Mouse (Mus musculus) heart, postnatal 10 days (tissue): ENCODE measurements around the gene Zscan5b. TPM values are rescaled to one million over a fixed set of nuclear protein-coding genes. Genes with fewer than 3 reads are reported as not detected.
"Not testable (repeated sequence)": the region's sequence is repeated elsewhere in the genome, so short reads cannot be mapped to it uniquely, and the experiment has no call there.

ENCODE experiments used
- DNase-seq, 2 experiments: peaks; one replicate each; pipeline ENCODE4 v3.0.0; 2021
- intact Hi-C: fragments of 180-260 bp; cut with DNase I; formaldehyde crosslinking; loops from one replicate; pipeline ENCODE4 v1.15.1; 2025
- total RNA-seq, 2 experiments: library from RNA; stranded (reverse); gene quantifications; 2 replicates each; pipeline ENCODE4 v1.2.3; 2021

The Zscan5b gene
- total RNA-seq, 2 experiments from 2014 or later = not detected

GRCm38 (mm10) chr7:6240841-6241425 is 18.9 kb downstream of the Zscan5b start:
- DNase-seq = peak; percentile 32 to 68
- intact Hi-C loops = loop anchor here (1.0 kb wide), 1 partner anchor 41 kb away; no protein-coding TSS in a partner anchor

DNA sequence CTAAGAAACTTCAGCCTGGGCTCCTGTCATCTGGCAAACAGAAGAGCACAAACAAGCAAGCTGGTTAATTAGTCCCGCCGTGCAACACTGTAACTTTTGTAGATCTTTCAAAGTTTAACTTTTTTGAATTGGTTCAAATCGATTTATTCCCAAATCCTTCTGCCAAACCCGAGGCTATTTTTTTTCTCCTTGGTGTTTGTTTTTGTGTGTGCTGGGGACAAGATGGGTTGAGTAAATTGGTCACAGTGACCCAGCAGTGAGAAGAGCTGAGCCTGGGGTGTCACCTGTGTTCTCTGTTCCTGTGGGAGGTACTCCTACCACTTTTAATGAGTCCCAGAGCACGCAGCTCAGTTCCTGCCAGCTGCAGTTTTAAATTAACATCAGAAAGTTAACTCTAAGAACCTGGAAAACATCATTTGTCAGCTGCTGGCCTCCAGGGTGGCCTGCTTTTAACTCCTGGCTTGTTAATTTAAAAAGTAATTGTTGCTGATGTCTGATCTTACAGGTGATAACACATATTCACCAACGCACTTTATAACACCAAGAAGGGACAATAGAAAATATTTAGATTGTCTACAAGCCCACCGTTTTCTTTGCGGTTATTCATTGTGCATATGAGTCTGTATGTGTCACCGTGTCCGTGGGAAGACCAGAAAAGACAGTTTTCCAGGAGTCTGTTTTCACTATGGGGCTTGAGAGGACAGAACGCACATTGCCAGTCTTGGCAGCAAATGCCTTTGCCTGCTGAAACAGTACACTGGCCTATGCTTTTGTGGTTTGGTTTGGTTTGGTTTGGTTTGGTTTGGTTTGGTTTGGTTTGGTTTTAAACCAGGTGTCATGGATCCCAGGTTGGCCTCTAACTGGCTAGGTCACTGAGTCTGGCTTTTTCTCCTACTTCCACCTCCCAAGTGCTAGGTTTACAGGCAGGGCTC is 22.5 kb downstream of the Zscan5b start:
- intact Hi-C loops = no loop called here
- no peak for DNase-seq

GRCm38 (mm10) chr7:6252410-6252809 is 30.3 kb downstream of the Zscan5b start, which contains the start of gene Epp13:
Gene Epp13 (plus strand): TSS chr7:6252710.
- intact Hi-C loops = no loop called here
- DNase-seq = no peak

GRCm38 (mm10) chr7:6254451-6254850 is 32.4 kb downstream of the Zscan5b start:
- no peak for DNase-seq

GRCm38 (mm10) chr7:6257386-6257785 is 35.3 kb downstream of the Zscan5b start:
- intact Hi-C loops = no loop called here
- no peak for DNase-seq

More at GRCm38 (mm10) chr7:6254451-6254850, 32.4 kb downstream of the Zscan5b start:
- intact Hi-C loops = no loop called here

GRCm38 (mm10) chr7:6258232-6259220 is 36.4 kb downstream of the Zscan5b start:
- DNase-seq = no peak
- intact Hi-C loops = no loop called here

GRCm38 (mm10) chr7:6260004-6260403 is 37.9 kb downstream of the Zscan5b start:
- intact Hi-C loops, DNase-seq: not testable (repeated sequence)

GRCm38 (mm10) chr7:6262120-6262519 is 40.0 kb downstream of the Zscan5b start:
- intact Hi-C loops = no loop called here
- DNase-seq = no peak

- intact Hi-C loops = no loop called here
- no peak for DNase-seq
Measured at GRCm38 (mm10) chr7:6262984-6263383, 40.9 kb downstream of the Zscan5b start.

DNA sequence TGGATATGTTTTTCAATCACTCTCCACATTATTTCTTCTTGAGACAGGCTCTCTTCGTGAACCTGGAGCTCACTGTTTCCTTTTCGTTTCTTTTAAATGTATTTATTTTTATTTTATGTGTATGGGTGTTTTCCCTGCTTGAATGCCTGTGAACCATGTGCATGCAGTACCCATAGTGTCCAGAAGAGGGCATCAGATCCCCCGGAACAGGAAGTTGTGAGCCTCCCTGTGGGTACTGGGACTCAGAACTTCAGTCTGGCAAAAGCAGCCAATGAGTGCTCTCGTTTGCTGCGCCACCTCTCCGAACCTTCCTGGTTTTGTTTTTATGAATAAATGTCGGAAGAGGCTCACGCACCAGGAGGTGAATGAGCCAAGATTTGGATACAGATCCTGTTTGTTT is 43.6 kb downstream of the Zscan5b start:
- DNase-seq = peak in 1 of 2 experiments; percentile 31
- intact Hi-C loops = no loop called here

DNA sequence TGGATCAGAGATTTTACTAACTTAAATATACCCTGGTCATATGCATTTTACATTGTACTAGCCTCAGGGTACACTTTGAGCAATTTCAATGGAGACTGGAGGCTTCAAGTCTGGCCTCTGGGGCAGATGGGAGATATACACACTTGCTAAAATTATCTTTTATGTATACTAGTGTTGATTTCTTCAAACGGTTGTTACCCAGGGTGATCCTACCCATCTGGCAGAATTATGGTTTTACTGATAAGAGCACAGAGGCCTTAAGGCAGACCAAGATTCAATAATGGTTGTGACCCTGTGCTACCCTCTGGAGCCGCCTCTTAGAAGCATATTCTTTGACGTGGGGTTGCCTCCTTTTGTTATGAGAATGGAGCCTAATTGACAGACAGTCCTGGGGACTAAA is 55.8 kb downstream of the Zscan5b start:
- intact Hi-C loops = no loop called here
- no peak for DNase-seq

- intact Hi-C loops = loop anchor here (1.0 to 10.0 kb wide), 3 partner anchors 41 to 1268 kb away; partner anchors contain the start of genes Fiz1, Gm20715, Gm44973 and Zfp524
- peak; percentile 81 to 90 for DNase-seq
Measured at GRCm38 (mm10) chr7:6282749-6283148, 60.7 kb downstream of the Zscan5b start.

GRCm38 (mm10) chr7:6283451-6284075 is 61.5 kb downstream of the Zscan5b start:
- peak; percentile 86 to 90 for DNase-seq
- intact Hi-C loops = loop anchor here (5.0 to 10.0 kb wide), 2 partner anchors 129 to 1269 kb away; partner anchors contain the start of genes Fiz1, Gm20715, Gm44973 and Zfp524

DNA sequence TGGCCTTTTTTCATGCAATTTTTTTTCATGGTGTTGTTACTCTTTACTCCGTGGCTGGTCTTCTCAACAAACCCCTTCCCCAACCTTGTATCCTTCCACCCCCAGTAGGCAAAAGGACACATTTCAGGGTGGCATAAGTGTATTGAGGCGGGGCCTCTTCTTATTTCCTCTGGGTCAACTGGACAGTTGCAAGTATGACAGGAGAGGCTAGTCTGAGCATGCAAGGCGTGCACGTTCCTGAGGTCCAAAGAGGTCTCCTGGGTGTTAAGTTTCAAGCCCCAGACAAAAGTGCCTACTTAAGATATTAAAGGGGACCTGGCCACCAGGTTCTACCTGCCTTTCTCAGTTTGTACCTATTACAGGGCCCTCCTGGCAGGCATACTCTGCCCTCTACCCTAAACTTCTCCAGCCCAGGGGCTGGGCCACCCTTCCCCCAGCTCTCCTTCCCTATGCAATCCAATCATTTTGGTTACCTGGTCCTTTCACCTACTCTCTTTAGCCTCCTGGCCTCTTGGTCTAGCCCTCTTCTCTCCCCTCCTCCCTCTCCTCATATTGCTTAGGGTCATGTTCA is 62.4 kb downstream of the Zscan5b start:
- intact Hi-C loops = loop anchor here (5.0 to 10.0 kb wide), 4 partner anchors 48 to 1270 kb away; partner anchors contain the start of genes Fiz1, Gm20715, Gm44973 and Zfp524
- DNase-seq = no peak

GRCm38 (mm10) chr7:6285366-6285765 is 63.3 kb downstream of the Zscan5b start:
- intact Hi-C loops = loop anchor here (5.0 to 10.0 kb wide), 3 partner anchors 47 to 1271 kb away; partner anchors contain the start of genes Fiz1, Gm44973, Zfp524 and Zfp583

GRCm38 (mm10) chr7:6285842-6286705 is 64.0 kb downstream of the Zscan5b start, which contains the start of gene Zfp667:
Gene Zfp667 (plus strand): TSS chr7:6286579.
- DNase-seq = peak; percentile 99
- intact Hi-C loops = loop anchor here (5.0 to 10.0 kb wide), 3 partner anchors 46 to 1271 kb away; partner anchors contain the start of genes Fiz1, Gm44973, Zfp524 and Zfp583

More at GRCm38 (mm10) chr7:6285366-6285765, 63.3 kb downstream of the Zscan5b start:
- DNase-seq = no peak

DNA sequence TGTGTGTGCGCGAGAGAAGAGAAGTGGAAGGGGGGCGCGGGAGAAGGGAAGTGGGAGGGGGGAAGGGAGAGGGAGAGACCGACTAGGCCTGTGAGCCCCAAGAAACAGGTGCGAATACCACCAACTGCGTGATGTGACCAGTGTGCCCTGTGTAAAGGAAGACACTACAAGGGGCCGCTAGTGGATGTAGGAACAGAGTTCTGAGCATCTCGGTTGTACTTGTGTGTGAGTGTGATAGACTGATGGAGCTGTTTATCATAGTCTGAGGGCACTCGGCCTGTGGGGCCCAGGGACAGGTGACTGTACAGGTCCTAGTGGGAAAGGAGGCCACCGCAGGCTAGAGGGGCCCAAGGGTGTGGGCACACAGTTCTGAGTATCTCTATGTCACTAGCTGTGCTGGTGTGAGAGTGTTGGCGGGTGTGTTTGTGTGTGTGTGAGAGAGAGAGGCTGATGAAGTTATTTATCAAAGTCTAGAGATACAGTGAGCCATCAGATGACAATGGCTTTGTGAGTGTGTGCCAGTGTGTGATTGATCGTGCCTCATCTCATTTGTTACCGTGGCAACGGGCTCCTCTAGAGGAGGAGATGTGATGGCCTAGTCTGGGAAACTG is 64.9 kb downstream of the Zscan5b start:
- no peak for DNase-seq
- intact Hi-C loops = loop anchor here (5.0 to 10.0 kb wide), 3 partner anchors 45 to 1272 kb away; partner anchors contain the start of genes Fiz1, Gm44973, Zfp524 and Zfp583
